Mouse (Mus musculus): ENCODE measurements around the gene Gm9918.

Gene Gm9918

GRCm38 (mm10) chr15:102273982-102274716 is 3.8 kb downstream of the Gm9918 start:
- in situ Hi-C loops (cut with MboI; ENCODE audit: low sequenced_read_pairs) = no loop called here

- in situ Hi-C loops (cut with MboI; ENCODE audit: low sequenced_read_pairs) = no loop called here
Observed at GRCm38 (mm10) chr15:102278726-102279091, 8.3 kb downstream of the Gm9918 start.

GRCm38 (mm10) chr15:102279092-102279782 is 8.9 kb downstream of the Gm9918 start, which contains the start of gene Mfsd5:
Gene Mfsd5 (plus strand): TSS chr15:102279454.
- in situ Hi-C loops (cut with MboI; ENCODE audit: low sequenced_read_pairs) = no loop called here

GRCm38 (mm10) chr15:102279783-102280520 is 9.6 kb downstream of the Gm9918 start:
- in situ Hi-C loops (cut with MboI; ENCODE audit: low sequenced_read_pairs) = no loop called here

GRCm38 (mm10) chr15:102280623-102281022 is 10.3 kb downstream of the Gm9918 start:
- in situ Hi-C loops (cut with MboI; ENCODE audit: low sequenced_read_pairs) = no loop called here

- in situ Hi-C loops (cut with MboI; ENCODE audit: low sequenced_read_pairs) = no loop called here
Observed at GRCm38 (mm10) chr15:102282463-102283292, 12.3 kb downstream of the Gm9918 start.

GRCm38 (mm10) chr15:102283648-102284047 is 13.3 kb downstream of the Gm9918 start:
- in situ Hi-C loops (cut with MboI; ENCODE audit: low sequenced_read_pairs) = no loop called here

GRCm38 (mm10) chr15:102287395-102287794 is 17.0 kb downstream of the Gm9918 start:
- in situ Hi-C loops (cut with MboI; ENCODE audit: low sequenced_read_pairs) = no loop called here

- in situ Hi-C loops (cut with MboI; ENCODE audit: low sequenced_read_pairs) = no loop called here
Observed at GRCm38 (mm10) chr15:102295633-102296367, 25.4 kb downstream of the Gm9918 start, which contains the start of gene Espl1. Gene Espl1 (plus strand): TSS chr15:102296266.

- in situ Hi-C loops (cut with MboI; ENCODE audit: low sequenced_read_pairs) = no loop called here
Observed at GRCm38 (mm10) chr15:102296368-102297006, 26.1 kb downstream of the Gm9918 start.

GRCm38 (mm10) chr15:102302542-102302941 is 32.2 kb downstream of the Gm9918 start:
- in situ Hi-C loops (cut with MboI; ENCODE audit: low sequenced_read_pairs) = no loop called here

GRCm38 (mm10) chr15:102308717-102309116 is 38.4 kb downstream of the Gm9918 start:
- in situ Hi-C loops (cut with MboI; ENCODE audit: low sequenced_read_pairs) = no loop called here

- in situ Hi-C loops (cut with MboI; ENCODE audit: low sequenced_read_pairs) = no loop called here
Observed at GRCm38 (mm10) chr15:102310074-102310845, 39.9 kb downstream of the Gm9918 start.

- in situ Hi-C loops (cut with MboI; ENCODE audit: low sequenced_read_pairs) = no loop called here
Observed at GRCm38 (mm10) chr15:102311489-102311888, 41.1 kb downstream of the Gm9918 start.

GRCm38 (mm10) chr15:102315292-102315691 is 44.9 kb downstream of the Gm9918 start:
- in situ Hi-C loops (cut with MboI; ENCODE audit: low sequenced_read_pairs) = no loop called here

- in situ Hi-C loops (cut with MboI; ENCODE audit: low sequenced_read_pairs) = no loop called here
Observed at GRCm38 (mm10) chr15:102316263-102316662, 45.9 kb downstream of the Gm9918 start.

Measured in CH12F3 (cell line).